Mouse (Mus musculus) small intestine, adult 2 months (tissue): Measurements from ENCODE around the gene Ctps.

Experiments used
- CTCF ChIP-seq: fragments of 200-500 bp; IDR thresholded peaks from 2 replicates; pipeline ENCODE4 v1.5.1; 2012; ENCODE audit warnings: low read depth, mild to moderate bottlenecking, control low read depth, inconsistent platforms, low read length, moderate library complexity, mixed read lengths; ENCODE audit not compliant: insufficient replicate concordance, insufficient read length; ENCODE audit errors: extremely low read depth
- POLR2A ChIP-seq: fragments of 200-500 bp; IDR thresholded peaks from 2 replicates; pipeline ENCODE4 v1.6.1; 2012; ENCODE audit warnings: low read depth, mild to moderate bottlenecking, control low read depth, inconsistent platforms, low read length, moderate library complexity

GRCm38 (mm10) chr4:120580894-120581293, 10.8 kb upstream of the Ctps start:
- no peak for TF ChIP-seq POLR2A
- TF ChIP-seq CTCF: no peak
